Mouse (Mus musculus) embryonic facial prominence, embryonic 13.5 days (tissue): ENCODE measurements at regions not wholly inside any gene's neighbourhood (a gene's known extent, or its start where the extent isn't known, plus 50 kb on each side); places are given as distances from the start of the nearest gene placed in this dataset.

Experiments used
- ATAC-seq: fragments of 200-750 bp; cut with Nextera tagmentation; 2 replicates; pipeline ENCODE4 v1.8.0; 2017; ENCODE audit warnings: low read depth; ENCODE audit not compliant: insufficient number of reproducible peaks, insufficient read depth, low FRiP score, low TSS enrichment
- H3K27ac ChIP-seq: fragments of 300-500 bp; sonication (generic); 2 replicates; pipeline ENCODE4 v1.5.1; 2015; ENCODE audit warnings: moderate library complexity, mild to moderate bottlenecking, inconsistent platforms
- H3K27me3 ChIP-seq: fragments of 300-500 bp; sonication (generic); 2 replicates; pipeline ENCODE4 v1.6.1; 2015; ENCODE audit warnings: mild to moderate bottlenecking, inconsistent platforms
- H3K36me3 ChIP-seq: fragments of 300-500 bp; sonication (generic); 2 replicates; pipeline ENCODE4 v1.6.1; 2015; ENCODE audit warnings: mild to moderate bottlenecking, inconsistent platforms
- H3K4me1 ChIP-seq: fragments of 300-500 bp; sonication (generic); 2 replicates; pipeline ENCODE4 v1.6.1; 2015; ENCODE audit warnings: inconsistent platforms
- H3K4me2 ChIP-seq: fragments of 300-500 bp; sonication (generic); 2 replicates; pipeline ENCODE4 v1.6.1; 2015; ENCODE audit warnings: moderate library complexity, mild to moderate bottlenecking, inconsistent platforms
- H3K4me3 ChIP-seq: fragments of 300-500 bp; sonication (generic); 2 replicates; pipeline ENCODE4 v1.5.1; 2015; ENCODE audit warnings: mild to moderate bottlenecking, inconsistent platforms
- H3K9ac ChIP-seq: fragments of 300-500 bp; sonication (generic); 2 replicates; pipeline ENCODE4 v1.6.1; 2015; ENCODE audit warnings: mild to moderate bottlenecking, inconsistent platforms
- H3K9me3 ChIP-seq: fragments of 300-500 bp; sonication (generic); 2 replicates; pipeline ENCODE4 v1.6.1; 2016; ENCODE audit warnings: inconsistent platforms
- WGBS: fragments of 180-500 bp; shearing (Covaris S2); methylation state at CpG from one replicate; pipeline ENCODE4 v1.1.7; 2015; ENCODE audit warnings: mixed read lengths; 5-methylcytosine and 5-hydroxymethylcytosine counted together

- H3K9ac ChIP-seq: no peak overlapping the region
- H3K27me3 ChIP-seq: no peaks in the 10 kb centered on the region
- no peak overlapping the region for H3K4me2 ChIP-seq
- no peak for ATAC-seq
- H3K36me3 ChIP-seq: no peaks in the 10 kb centered on the region
- WGBS: 39% methylated on average over 1 of the region's 1 CpGs
- peaks cover 3% of the 10 kb centered on the region; the same call in 1 of the 2 replicates for H3K9me3 ChIP-seq
- no peak overlapping the region for H3K4me3 ChIP-seq
- H3K4me1 ChIP-seq: peaks cover 7% of the 10 kb centered on the region; the same call in 1 of the 2 replicates
- H3K27ac ChIP-seq: no peak overlapping the region
These were observed 413.4 kb upstream of the Impad1 start for GRCm38 (mm10) chr4:5206394-5207099.

GRCm38 (mm10) chr4:5205328-5206208 lies 412.4 kb upstream of the Impad1 start:
- Histone ChIP-seq H3K36me3 (no peaks in the 10 kb centered on the region), H3K27ac (no peak overlapping the region), H3K27me3 (no peaks in the 10 kb centered on the region), H3K4me1 (peaks cover 7% of the 10 kb centered on the region; the same call in 1 of the 2 replicates), H3K4me2 (no peak overlapping the region), H3K4me3 (no peak overlapping the region), H3K9ac (no peak overlapping the region), H3K9me3 (no peaks in the 10 kb centered on the region)
- 39% methylated on average over 7 of the region's 7 CpGs for WGBS
- ATAC-seq: no peak

- WGBS: 31% methylated on average over 3 of the region's 3 CpGs
These were observed 401.1 kb upstream of the Impad1 start for GRCm38 (mm10) chr4:5194272-5194671.

GRCm38 (mm10) chr4:5181591-5181990 lies 388.4 kb upstream of the Impad1 start:
- Histone ChIP-seq H3K4me3 (no peak overlapping the region), H3K4me1 (no peaks in the 10 kb centered on the region), H3K9ac (no peak overlapping the region), H3K27me3 (no peaks in the 10 kb centered on the region), H3K4me2 (no peak overlapping the region), H3K9me3 (no peaks in the 10 kb centered on the region), H3K27ac (no peak overlapping the region), H3K36me3 (no peaks in the 10 kb centered on the region)
- 83% methylated on average over 1 of the region's 1 CpGs for WGBS
- ATAC-seq: no peak

More at GRCm38 (mm10) chr4:5194272-5194671, 401.1 kb upstream of the Impad1 start:
- H3K36me3 ChIP-seq: no peaks in the 10 kb centered on the region
- no peak for ATAC-seq
- no peaks in the 10 kb centered on the region for H3K27me3 ChIP-seq
- no peak overlapping the region for H3K4me3 ChIP-seq
- H3K4me1 ChIP-seq: no peaks in the 10 kb centered on the region
- no peak overlapping the region for H3K27ac ChIP-seq
- no peak overlapping the region for H3K4me2 ChIP-seq
- H3K9me3 ChIP-seq: no peaks in the 10 kb centered on the region
- H3K9ac ChIP-seq: no peak overlapping the region

- WGBS: 77% methylated on average over 11 of the region's 11 CpGs
- Histone ChIP-seq H3K4me1 (no peaks in the 10 kb centered on the region), H3K4me2 (no peak overlapping the region), H3K4me3 (no peak overlapping the region), H3K36me3 (no peaks in the 10 kb centered on the region), H3K27me3 (no peaks in the 10 kb centered on the region), H3K9me3 (no peaks in the 10 kb centered on the region), H3K27ac (no peak overlapping the region), H3K9ac (no peak overlapping the region)
- ATAC-seq: no peak
These were observed 386.0 kb upstream of the Impad1 start for GRCm38 (mm10) chr4:5178991-5179693.

GRCm38 (mm10) chr4:5165263-5165662 lies 372.1 kb upstream of the Impad1 start:
- H3K9ac ChIP-seq: no peak overlapping the region
- ATAC-seq: no peak
- H3K36me3 ChIP-seq: no peaks in the 10 kb centered on the region
- H3K9me3 ChIP-seq: no peaks in the 10 kb centered on the region
- H3K4me1 ChIP-seq: no peaks in the 10 kb centered on the region
- H3K27ac ChIP-seq: no peak overlapping the region
- 88% methylated on average over 1 of the region's 1 CpGs for WGBS
- no peaks in the 10 kb centered on the region for H3K27me3 ChIP-seq
- no peak overlapping the region for H3K4me3 ChIP-seq
- H3K4me2 ChIP-seq: no peak overlapping the region

GRCm38 (mm10) chr4:5160931-5161330 lies 367.8 kb upstream of the Impad1 start:
- H3K27me3 ChIP-seq: no peaks in the 10 kb centered on the region
- 69% methylated on average over 1 of the region's 1 CpGs for WGBS
- no peak overlapping the region for H3K27ac ChIP-seq
- no peaks in the 10 kb centered on the region for H3K4me1 ChIP-seq
- no peak for ATAC-seq
- H3K9me3 ChIP-seq: no peaks in the 10 kb centered on the region
- H3K4me2 ChIP-seq: no peak overlapping the region
- no peaks in the 10 kb centered on the region for H3K36me3 ChIP-seq
- no peak overlapping the region for H3K4me3 ChIP-seq
- H3K9ac ChIP-seq: no peak overlapping the region

GRCm38 (mm10) chr4:5130726-5131125 lies 337.6 kb upstream of the Impad1 start:
- 54% methylated on average over 3 of the region's 3 CpGs for WGBS
- Histone ChIP-seq H3K4me1 (no peaks in the 10 kb centered on the region), H3K9me3 (no peaks in the 10 kb centered on the region), H3K27ac (0 out of 2 replicates have a peak overlapping the region, but pooled peaks have one; percentile 33), H3K9ac (no peak overlapping the region), H3K27me3 (no peaks in the 10 kb centered on the region), H3K36me3 (no peaks in the 10 kb centered on the region), H3K4me2 (no peak overlapping the region), H3K4me3 (no peak overlapping the region)
- no peak for ATAC-seq

- WGBS: 91% methylated on average over 2 of the region's 2 CpGs
- Histone ChIP-seq H3K27ac (no peak overlapping the region), H3K4me2 (no peak overlapping the region), H3K9ac (no peak overlapping the region), H3K9me3 (no peaks in the 10 kb centered on the region), H3K4me1 (no peaks in the 10 kb centered on the region), H3K27me3 (no peaks in the 10 kb centered on the region), H3K4me3 (no peak overlapping the region), H3K36me3 (no peaks in the 10 kb centered on the region)
- ATAC-seq: no peak
These were observed 332.9 kb upstream of the Impad1 start for GRCm38 (mm10) chr4:5126059-5126458.

- WGBS: 85% methylated on average over 3 of the region's 3 CpGs
- ATAC-seq: no peak
- no peak overlapping the region for H3K4me2 ChIP-seq
- no peaks in the 10 kb centered on the region for H3K36me3 ChIP-seq
- no peaks in the 10 kb centered on the region for H3K27me3 ChIP-seq
- H3K4me3 ChIP-seq: no peak overlapping the region
- H3K4me1 ChIP-seq: no peaks in the 10 kb centered on the region
- H3K9ac ChIP-seq: no peak overlapping the region
- H3K9me3 ChIP-seq: no peaks in the 10 kb centered on the region
- no peak overlapping the region for H3K27ac ChIP-seq
These were observed 305.3 kb upstream of the Impad1 start for GRCm38 (mm10) chr4:5098411-5098810.

- WGBS: 41% methylated on average over 3 of the region's 3 CpGs
- H3K4me3 ChIP-seq: no peak overlapping the region
- no peak for ATAC-seq
These were observed 285.6 kb upstream of the Impad1 start for GRCm38 (mm10) chr4:5078723-5079122.

More at GRCm38 (mm10) chr4:5078723-5079122, 285.6 kb upstream of the Impad1 start:
- Histone ChIP-seq H3K9me3 (no peaks in the 10 kb centered on the region), H3K4me2 (no peak overlapping the region), H3K27ac (no peak overlapping the region), H3K9ac (no peak overlapping the region), H3K36me3 (no peaks in the 10 kb centered on the region), H3K4me1 (no peaks in the 10 kb centered on the region), H3K27me3 (no peaks in the 10 kb centered on the region)
